Mouse (Mus musculus): ENCODE measurements around the gene Snx7.

Gene Snx7

GRCm38 (mm10) chr3:117868637-117869323, at the start of gene Snx7:
TSS of gene Snx7 (minus strand) at chr3:117868936.
- in situ Hi-C loops (cut with MboI, MseI): no loop called here

GRCm38 (mm10) chr3:117915420-117915819, 46.7 kb upstream of the Snx7 start:
- in situ Hi-C loops (cut with MboI, MseI): no loop called here

DNA sequence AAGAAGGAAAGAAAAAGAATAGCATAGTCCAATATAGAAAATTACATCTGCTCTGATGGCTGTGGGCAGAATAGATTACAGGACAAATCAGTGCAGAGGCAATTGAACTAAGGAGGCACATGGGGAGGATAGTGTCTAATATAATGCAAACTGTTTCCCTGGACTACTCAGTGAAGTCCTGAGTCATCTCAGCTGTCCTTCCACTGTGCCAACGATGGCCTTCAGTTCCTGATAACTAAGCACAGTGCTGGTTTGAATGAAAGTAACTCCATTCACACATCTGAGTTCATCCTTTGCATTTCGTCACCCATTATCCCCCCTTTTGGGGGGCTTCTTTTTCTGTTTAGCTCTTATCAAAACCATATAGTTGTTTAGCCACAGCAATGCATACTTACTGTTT, 25.0 kb upstream of the Snx7 start:
- in situ Hi-C loops (cut with MboI, MseI): no loop called here

GRCm38 (mm10) chr3:117875450-117875849, 6.7 kb upstream of the Snx7 start:
- in situ Hi-C loops (cut with MboI, MseI): no loop called here

DNA sequence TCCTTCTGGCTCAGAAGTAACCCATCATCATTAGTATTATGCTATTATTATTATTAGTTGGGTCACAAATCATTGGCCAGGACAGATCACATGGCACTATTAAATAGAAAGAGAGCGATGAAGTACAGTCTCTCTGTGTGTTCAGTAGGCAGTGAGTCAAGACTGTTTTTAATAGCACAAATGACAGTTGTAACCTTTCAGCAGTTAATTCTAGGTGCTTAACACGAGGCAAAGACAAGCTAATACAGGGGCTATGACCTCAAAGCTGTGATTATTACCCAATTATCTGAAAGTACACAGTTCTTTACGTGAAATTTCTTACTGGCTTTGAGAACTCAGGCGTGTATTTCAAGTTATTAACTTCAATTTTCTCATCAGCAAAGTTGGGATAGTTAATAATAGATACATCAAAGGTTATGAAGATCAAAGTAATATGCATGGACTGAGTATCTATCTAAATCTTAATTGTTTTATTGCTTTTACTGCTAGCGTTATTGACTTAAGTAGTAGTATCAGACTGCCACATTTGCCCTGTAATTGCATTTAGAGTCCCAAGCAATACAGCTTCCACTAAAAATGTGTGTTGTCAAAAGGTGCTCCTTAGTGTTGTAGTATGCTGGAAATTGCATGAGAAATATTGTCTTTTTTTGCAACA, 4.6 kb upstream of the Snx7 start:
- in situ Hi-C loops (cut with MboI, MseI): no loop called here

- in situ Hi-C loops (cut with MboI, MseI): no loop called here
Observed at GRCm38 (mm10) chr3:117869324-117869715, 584 bp upstream of the Snx7 start.

DNA sequence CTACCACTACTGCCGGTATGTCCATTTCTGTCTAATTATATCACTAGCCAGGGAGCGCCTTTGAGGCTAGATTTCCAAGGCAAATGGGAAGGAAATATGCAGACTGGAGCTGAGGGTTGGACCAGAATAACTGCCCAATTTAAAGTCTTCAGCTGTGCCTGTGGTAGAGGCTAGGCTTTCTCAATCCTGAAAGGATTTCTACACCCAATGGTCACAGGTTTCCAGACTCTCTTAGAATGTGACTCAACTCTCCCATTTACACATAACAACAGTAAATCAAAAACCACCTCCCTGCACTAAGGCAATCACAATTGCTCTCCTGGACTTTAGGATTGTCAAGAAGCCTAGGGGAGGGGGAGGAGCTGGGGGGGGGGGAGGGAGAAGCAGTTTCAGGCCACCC, 645 bp downstream of the Snx7 start:
- in situ Hi-C loops (cut with MboI, MseI): no loop called here

- in situ Hi-C loops (cut with MboI, MseI): no loop called here
Observed at GRCm38 (mm10) chr3:117866696-117867407, 1.9 kb downstream of the Snx7 start.

DNA sequence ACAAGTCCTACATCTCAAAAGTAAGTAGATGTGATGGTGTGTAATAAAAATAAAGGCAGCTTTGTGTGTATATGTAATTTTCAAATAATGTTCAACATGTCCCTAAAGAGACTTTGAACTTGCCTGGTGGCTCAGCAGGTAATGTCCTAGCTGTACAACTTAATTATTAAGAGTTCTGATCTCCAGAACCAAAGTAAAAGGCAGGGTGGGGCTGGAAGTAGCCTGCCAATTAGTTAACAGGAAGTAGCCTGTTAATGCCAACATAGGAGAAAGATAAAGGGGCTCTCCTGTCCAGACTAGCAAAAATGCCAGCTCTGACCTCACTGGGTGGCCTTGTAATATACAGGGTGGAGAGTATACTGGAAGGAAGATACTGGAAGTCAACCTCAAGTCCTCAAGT, 3.1 kb downstream of the Snx7 start:
- in situ Hi-C loops (cut with MboI, MseI): no loop called here

DNA sequence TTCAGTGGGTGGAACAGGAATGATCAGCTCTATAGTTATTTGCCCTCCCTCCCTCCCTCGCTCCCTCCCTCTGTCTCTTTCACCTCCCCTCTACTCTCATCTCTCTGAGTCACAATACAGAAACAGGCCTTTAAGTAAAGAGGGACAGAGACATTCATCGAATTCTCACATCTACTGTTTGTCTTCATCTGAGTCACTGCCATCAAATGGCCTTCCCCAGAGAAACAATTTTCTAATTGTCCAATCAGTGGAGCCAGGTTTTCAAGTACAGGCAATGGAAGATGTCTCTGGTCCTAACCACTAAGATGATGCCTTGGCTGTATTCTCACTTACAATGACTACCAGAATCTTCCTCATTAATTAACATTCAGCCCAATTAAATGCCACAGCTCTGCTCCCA, 5.8 kb downstream of the Snx7 start:
- in situ Hi-C loops (cut with MboI, MseI): no loop called here

DNA sequence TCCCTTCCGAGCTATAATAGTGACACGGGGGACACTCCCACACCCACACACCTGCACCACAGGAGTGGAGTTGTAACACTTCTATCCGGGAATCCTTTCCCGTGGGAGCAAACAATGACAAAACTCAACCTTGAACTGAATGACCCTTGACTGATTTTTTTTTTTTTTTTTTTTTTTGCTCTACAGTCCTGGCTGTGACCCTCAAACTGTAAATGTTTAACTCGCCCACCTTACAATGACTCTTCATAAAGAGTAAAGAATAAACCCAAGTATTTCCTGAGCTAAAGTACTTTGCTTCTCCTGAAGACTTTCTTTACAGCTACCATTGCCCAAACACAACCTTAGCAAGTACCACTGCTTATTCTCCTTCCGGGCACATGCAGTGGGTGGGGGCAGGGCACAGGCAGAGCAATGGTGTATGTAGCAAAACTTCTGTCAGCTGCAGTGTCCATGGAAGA, 6.7 kb downstream of the Snx7 start:
- in situ Hi-C loops (cut with MboI, MseI): no loop called here

DNA sequence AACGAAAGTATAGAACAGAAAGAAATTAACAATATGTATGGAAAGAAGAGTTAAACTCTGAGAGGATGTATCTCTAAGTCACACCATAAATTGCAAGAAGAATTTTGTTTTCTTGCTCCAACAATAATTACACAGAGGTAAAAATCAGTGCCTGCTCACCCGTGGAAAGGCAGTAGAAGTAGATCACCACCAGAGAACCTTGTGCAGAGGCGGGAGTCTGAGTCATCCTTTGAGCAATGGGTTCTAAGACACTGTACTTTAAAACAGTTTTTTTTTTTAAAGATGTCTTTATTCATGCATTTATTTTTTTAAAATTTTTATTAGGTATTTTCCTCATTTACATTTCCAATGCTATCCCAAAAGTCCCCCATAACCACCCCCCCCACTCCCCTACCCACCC, 9.7 kb downstream of the Snx7 start:
- in situ Hi-C loops (cut with MboI, MseI): no loop called here

DNA sequence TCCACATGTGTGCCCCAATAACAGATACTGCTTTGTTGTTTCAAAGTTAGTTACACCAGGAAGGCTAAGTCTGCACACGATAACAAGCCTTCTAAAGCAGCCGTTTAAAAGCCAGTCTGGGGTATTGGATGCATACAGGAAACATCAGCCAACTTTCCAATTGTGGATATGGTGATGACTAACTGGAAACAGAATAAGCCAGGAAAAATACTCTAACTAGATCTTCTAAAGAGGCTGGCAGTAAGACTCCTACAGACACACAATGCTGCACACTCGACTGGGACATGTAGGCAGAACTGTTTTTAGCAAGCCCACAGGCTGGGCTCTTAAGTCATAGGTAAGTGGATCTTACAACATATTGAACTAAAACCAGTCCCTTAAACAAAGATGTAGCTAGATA, 15.0 kb downstream of the Snx7 start:
- in situ Hi-C loops (cut with MboI, MseI): no loop called here

- in situ Hi-C loops (cut with MboI, MseI): no loop called here
Observed at GRCm38 (mm10) chr3:117852054-117852361, 16.7 kb downstream of the Snx7 start.

DNA sequence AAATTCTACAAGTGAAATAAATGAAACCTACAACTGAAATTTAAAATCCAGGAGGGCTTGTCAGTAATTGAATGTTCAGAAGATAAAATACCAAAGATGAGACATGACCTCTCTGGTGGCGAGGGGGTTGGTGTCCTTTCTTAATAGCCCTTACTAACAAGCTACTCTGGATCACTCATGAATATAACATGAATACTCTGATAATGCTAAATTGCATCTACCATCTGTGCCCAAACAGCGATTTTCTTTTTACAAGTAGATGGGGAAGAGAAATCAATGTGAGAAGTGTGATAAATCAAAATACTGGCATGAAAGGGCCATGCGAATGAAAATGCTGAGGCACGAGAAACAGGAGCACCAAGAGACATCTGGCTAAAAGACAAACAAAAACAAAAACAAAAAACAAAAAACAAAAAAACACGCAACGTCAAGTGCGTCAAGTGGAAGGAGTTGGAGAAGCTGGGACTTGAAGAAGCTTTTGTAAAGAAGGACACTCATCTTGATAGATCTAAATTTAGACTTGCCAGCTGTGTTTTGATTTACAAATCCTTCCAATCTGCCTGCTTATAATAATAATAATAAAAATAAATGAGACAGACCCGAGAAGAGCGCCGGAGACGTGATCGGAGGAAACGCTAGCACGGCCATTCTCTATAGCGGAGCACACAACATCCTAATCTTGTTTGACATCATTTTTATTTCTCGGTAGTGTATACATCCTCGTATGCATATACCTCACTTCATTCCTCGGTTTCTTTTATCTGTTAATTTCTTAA, 17.3 kb downstream of the Snx7 start:
- in situ Hi-C loops (cut with MboI, MseI): no loop called here

- in situ Hi-C loops (cut with MboI, MseI): no loop called here
Observed at GRCm38 (mm10) chr3:117848866-117849265, 19.9 kb downstream of the Snx7 start.

DNA sequence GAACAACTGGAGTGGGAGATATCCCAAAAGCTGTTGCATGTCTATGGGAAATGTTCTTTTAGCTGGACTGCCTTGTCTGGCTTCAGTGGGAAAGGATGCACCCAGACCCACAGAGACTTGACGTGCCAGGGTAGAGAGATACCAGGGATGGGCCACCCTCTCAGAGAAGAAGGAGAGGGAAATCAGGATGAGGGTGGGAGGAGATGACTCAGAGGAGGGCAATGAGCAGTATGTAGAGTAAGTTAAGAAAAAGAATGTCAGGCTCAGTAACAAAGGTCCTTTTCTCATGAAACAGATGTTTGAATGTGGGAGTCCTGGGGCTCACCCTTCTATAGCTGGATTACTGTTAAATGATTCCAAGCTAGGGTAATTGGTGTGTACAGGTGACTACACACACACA, 26.1 kb downstream of the Snx7 start:
- in situ Hi-C loops (cut with MboI, MseI): no loop called here

GRCm38 (mm10) chr3:117839867-117840545, 28.7 kb downstream of the Snx7 start:
- in situ Hi-C loops (cut with MboI, MseI): no loop called here

GRCm38 (mm10) chr3:117838020-117838419, 30.7 kb downstream of the Snx7 start:
- in situ Hi-C loops (cut with MboI, MseI): no loop called here

GRCm38 (mm10) chr3:117826486-117827200, 42.1 kb downstream of the Snx7 start:
- in situ Hi-C loops (cut with MboI, MseI): no loop called here

DNA sequence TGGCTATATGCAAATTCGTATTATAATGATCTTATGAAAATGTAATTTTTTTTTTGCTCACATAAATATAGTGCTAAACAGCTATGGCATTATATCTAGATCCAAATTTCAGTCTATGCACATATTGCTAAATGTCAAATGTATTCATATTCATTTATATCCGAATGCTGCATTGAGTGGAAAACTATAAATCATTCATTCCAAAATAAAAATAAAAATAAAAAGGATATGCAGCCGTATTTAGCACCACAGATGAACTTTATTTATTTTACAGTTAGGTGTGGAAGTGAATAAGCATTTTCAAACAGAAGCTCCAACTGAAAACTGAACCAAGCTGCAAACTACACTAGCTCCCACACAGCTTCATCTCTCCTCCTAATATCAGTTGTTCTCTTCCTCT, 45.5 kb downstream of the Snx7 start:
- in situ Hi-C loops (cut with MboI, MseI): no loop called here
